Mouse (Mus musculus): ENCODE measurements around the gene Dao.

The Dao gene

GRCm38 (mm10) chr5:114028111-114028510 lies 24.6 kb downstream of the Dao start:
- no peak for DNase-seq (ENCODE audit: low spot score)

GRCm38 (mm10) chr5:114030652-114031051 lies 27.1 kb downstream of the Dao start:
- DNase-seq (ENCODE audit: low spot score), result no peak

DNA sequence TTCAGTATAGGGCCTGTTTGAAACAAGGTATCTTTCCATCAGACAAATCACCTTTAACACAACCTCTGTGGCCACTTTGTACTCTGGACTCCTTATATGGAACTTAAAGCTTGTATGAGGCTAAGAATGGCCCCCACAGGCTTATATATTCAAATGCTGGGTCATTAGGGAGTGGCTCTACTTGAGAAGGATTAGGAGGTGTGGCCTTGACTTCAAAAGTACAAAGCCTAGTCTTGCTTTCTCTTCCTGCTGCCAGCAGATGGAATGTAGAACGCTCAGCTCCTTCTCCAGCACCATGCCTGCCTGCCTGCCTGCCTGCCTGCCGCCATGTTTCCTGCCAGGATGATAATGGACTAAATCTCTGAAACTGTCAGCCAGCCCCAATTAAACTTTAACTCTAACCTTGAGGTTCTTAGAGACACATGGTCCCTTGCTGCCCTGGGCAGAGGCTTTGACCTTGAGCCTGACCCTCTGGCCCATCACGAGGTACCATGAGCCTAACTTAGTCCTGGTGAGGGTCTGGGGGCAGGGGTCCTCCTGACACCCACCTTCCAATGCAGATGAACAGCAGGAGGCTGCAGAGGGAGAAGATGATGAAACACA lies 28.8 kb downstream of the Dao start:
- no peak for DNase-seq (ENCODE audit: low spot score)

GRCm38 (mm10) chr5:114034393-114034792 lies 30.9 kb downstream of the Dao start:
- DNase-seq (ENCODE audit: low spot score), result no peak

DNA sequence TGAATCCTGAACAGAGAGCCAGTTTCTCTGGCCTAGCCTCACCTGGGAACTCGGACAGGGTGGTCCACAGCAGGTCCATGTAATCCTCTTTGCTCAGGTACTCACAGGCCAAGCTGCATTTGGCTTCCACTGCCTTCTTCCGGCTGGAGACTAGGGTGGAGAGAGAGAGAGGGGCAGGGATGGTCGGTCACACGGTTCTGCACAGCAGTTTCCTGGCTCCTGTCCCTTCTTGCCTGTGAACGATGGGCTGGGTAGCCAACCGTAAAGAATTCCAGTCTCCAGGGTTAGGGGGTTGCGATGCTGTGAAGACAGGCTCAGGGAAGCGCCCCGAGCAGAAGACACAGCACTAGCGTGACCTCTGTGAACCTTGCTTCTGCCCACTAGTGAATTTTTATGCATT lies 31.6 kb downstream of the Dao start:
- no peak for DNase-seq (ENCODE audit: low spot score)

DNA sequence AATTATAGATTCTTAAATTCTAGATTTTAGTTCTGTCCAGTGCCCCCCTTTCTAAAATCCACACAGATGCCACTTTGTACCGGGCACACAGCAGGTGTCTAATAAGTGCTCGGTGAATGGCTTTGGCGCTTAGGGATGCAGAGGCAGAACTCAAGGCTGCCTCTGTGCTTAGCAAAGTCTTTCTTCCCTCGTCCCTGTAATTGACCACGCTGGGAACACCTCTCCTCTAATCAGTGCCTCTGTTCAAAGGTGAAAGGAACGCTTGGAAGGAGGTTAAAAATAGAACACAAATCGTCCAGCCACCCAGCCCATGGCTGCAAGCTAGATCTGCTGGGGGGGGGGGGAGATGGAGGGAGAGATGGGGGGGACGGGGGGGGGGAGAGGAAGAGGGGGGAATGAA lies 37.0 kb downstream of the Dao start:
- no peak for DNase-seq (ENCODE audit: low spot score)

DNA sequence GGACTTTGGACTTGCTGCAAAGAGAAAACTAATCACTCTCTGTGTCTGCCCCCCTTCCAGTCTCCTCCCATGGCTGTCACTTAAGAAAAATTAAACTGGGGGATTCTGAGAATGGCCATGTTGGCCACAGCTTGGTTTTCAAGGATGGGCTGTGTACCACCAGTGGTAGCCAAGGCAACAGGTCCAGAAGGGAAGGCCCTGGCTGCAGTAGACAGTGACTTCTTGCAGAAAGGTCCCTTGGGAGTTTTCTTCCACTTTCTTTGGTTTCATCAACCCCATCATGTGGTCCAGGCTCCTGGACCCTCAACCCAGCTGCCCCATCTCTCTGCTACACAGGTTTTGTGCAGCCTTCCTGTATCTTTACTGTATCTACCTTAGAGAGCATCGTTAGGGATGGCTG lies 37.4 kb downstream of the Dao start:
- no peak for DNase-seq (ENCODE audit: low spot score)

DNA sequence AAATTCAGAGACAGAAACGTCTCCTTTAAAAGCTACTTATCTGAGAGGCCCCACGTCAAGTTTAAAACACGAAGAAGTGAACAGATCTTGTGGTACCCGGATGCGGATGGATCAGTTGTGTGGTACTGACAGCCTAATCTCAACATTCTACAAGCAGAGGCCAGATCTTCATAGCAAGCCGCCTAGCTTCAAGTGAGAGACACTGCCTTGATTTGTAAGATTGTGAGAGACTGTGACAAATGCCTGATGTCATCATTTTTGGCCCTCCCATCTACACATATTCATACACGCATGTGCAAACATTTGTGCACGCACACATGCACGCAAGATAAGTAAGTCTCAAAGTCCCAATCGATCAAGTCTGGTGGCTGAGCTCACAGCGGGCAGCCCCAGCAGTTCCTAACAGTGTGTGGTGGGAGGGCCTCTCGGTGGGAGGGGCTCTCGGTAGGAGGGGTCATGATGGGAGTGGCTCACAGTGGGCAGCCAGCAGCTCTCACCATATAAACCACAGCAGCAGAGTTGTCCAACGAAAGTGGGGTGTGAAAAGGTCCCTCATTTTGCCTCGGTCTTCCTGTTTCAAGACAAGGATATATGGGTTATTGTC lies 37.9 kb downstream of the Dao start:
- DNase-seq (ENCODE audit: low spot score), result no peak

GRCm38 (mm10) chr5:114043800-114044199 lies 40.3 kb downstream of the Dao start:
- DNase-seq (ENCODE audit: low spot score), result no peak

GRCm38 (mm10) chr5:114045134-114045533 lies 41.6 kb downstream of the Dao start:
- no peak for DNase-seq (ENCODE audit: low spot score)

- no peak for DNase-seq (ENCODE audit: low spot score)
These were observed 42.6 kb downstream of the Dao start for GRCm38 (mm10) chr5:114046151-114046550.

DNA sequence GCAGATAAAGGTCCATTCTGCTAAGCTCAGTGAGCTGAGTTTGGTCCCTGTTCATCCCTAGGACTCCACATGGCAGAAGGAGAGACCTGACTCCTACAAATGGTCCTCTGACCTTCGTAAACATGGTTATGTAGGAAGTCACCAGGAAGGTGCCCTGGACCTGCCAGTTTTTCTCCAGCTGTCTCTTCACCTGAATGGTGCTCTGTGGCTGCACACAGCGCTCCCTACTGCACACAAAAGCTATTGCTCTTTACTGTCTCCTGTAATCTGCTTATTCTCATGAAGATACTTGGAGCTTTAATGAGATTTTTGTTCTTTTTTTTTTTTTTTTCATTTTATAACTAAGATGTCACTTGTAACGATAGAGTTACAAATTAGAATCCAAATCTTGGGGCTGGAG lies 43.1 kb downstream of the Dao start:
- DNase-seq (ENCODE audit: low spot score), result no peak

GRCm38 (mm10) chr5:114047182-114047581 lies 43.7 kb downstream of the Dao start:
- DNase-seq (ENCODE audit: low spot score), result no peak

- DNase-seq (ENCODE audit: low spot score), result no peak
These were observed 45.3 kb downstream of the Dao start for GRCm38 (mm10) chr5:114048731-114049308.

DNA sequence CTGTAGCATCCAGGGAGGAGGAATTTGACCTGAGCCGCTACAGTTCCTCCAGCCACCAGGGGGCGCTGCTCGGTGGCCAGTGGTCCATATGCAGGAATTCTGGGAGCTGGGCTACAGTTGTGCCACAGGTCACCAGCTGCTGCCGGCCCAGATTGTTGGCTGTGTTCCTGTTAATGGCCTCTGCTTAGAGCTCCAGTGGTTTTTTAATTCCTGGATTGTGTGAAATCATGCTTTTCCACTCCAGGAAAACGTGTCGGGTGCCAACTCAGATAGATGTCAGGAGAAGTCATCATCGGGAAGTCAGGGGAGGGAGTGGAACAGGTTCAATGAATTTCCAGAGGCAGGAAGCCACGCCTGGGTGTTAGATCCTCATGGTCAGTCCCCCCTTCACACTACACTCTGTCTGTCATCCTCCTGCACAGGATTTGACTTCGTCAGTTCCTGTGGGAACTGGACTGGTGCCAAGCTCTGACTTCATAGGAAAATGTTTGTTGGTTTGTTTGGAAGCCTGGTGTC lies 48.8 kb downstream of the Dao start:
- DNase-seq (ENCODE audit: low spot score), result peak; percentile 23

GRCm38 (mm10) chr5:114057129-114057731 lies 53.7 kb downstream of the Dao start:
- DNase-seq (ENCODE audit: low spot score), result no peak

GRCm38 (mm10) chr5:114061675-114062074 lies 58.2 kb downstream of the Dao start:
- DNase-seq (ENCODE audit: low spot score), result no peak

- no peak for DNase-seq (ENCODE audit: low spot score)
These were observed 60.5 kb downstream of the Dao start for GRCm38 (mm10) chr5:114063958-114064357.

DNA sequence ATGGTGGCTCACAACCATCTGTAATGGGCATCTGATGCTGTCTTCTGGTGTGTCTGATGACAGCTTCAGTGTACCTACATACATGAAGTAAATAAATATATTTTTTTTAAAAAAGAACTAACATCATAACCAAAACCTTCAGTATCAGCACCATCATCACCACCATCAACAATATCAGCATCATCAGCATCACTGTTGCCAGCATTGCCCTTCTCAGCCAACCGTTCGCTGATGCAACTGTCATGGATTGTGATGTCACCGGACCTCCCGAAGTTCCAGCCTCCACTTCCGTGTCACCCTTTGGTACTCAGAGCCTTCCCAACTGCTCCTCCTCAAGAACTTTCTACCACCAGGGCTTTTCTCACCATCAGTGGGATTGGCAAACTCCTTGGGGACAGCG lies 61.7 kb downstream of the Dao start, which contains the start of gene Usp30:
Usp30 (plus strand) TSS at position 301 of the 400 bp plus-strand sequence.
- DNase-seq (ENCODE audit: low spot score), result no peak

DNA sequence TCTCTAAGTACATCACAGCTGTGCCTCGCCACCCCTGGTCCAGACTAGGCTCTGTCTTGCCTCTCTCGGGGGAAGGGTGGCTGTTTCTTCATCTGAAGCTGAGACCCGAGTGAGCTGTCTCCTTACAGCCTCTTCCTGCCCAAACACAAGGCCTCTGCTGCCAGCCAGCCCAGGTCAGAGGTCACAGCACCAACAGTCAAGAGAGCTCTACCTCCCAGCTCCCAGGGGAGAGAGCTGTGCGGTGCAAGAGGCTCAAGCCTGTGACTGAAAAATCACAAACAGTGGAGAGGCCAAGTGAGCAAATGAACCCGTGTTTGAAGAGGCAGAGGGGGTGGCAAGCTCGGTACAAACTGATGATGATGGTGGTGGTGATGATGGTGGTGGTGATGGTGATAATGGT lies 63.1 kb downstream of the Dao start:
- DNase-seq (ENCODE audit: low spot score), result no peak

DNA sequence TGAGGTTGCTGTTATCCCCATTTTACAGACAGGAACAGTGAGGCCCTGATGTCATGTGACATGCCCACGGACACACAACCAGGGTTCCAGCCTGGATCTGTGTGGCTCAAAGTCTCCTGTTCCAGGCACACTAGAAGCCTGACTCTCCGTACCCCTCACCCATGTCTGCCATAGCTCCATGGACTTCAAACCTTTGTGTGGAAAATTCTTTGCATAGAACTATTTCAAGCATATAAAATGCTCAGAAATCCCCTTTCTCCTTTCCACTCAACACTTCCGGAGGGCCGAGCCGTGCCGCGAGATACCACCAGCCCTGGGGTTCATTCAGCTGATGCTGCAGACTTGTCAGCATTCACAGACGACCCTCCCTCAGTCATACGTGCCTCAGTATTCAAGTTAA lies 64.0 kb downstream of the Dao start:
- DNase-seq (ENCODE audit: low spot score), result no peak

DNA sequence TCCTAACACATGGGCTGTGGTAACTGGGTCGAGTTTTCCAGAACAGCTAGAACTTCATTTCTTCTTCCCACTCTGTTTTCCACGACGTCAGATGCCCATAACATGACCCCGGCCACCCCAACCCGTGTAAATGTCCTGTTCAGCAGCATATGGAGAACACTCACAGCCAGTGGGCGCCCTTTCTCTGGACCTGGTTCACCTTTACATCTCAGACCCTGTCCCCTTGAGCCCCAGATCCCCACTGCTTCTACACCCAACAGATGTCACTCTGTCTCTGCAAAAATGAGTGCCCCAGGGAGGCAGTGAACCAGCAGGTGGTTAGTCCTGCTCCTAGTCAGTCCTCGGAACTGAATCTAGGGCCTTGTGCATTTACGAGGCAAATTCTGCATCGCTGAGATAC lies 64.5 kb downstream of the Dao start:
- DNase-seq (ENCODE audit: low spot score), result no peak

DNA sequence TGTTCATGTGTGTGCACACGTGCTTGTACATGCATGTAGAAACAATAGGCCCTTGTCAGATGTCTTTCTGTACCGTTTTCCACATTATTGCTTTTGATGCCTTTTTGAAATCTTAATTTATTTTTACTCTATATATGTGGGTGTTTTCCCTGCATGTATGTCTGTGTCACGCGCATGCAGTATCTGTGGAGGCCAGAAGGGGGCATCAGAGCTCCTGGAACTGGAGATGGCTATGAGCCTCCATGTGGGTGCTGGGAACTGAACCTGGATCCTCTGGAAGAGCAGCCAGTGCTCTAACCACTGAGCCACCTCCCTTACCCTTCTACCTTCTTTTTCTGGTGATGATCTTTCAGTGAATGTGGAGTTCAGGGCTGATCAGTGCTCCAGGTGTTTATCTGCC lies 67.4 kb downstream of the Dao start:
- no peak for DNase-seq (ENCODE audit: low spot score)

All from spleen, adult 12 weeks (tissue).